Mouse (Mus musculus): ENCODE results near the gene Pum1. TPM values are rescaled to one million over a fixed set of nuclear protein-coding genes. Genes with fewer than 3 reads are reported as not detected.

Gene Pum1
- polyA plus RNA-seq, 1 experiment: 48.4 TPM

DNA sequence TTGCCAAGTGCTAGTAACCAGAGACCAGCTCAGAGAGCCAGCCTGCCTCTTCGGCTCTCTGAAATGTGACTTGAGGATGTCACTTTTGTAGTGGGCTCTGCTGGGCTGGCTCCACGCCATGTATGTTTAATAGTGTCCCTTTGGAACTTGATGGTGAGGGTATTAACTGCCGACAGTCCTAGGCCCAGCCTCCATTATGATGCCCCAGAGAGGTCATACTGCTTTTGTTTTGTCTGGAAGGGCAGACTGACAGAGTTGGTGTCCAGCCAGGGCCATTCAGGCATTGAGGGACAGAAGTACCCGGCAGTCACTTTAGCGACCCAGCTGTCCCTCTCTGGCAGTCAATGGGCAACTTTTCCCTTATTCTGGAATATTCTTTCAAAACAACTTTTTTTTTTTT lies 146.7 kb downstream of the Pum1 start:
- TF ChIP-seq POLR2A (IDR thresholded peaks at IDR 0.05; ENCODE audit: low read depth, low read length) (no peak), CTCF (IDR thresholded peaks at IDR 0.05; ENCODE audit: extremely low read depth, insufficient read length, insufficient replicate concordance, low read depth, low read length) (no peak)

DNA sequence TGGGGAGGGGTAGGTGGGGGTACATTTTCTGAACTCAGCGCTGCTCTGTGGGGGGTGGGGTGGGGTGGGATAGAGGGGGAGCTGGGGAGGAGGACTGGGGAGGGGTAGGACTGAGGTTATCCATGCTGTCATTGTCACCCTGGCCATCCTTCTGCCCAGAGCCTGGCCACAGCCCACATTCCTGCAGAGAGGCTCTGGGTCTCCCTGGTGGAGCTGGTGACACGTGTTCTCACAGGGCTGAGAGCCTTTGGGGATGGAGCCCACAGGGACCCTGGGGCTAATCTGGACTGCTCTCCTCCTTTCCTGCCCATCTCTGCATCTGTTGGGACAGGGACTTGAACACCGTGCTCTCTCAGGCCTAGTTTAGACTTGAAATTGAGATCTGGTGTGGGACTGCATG lies 147.7 kb downstream of the Pum1 start:
- no peak overlapping the region for H3K4me3 ChIP-seq (ENCODE audit: low read depth, low read length)
- H3K36me3 ChIP-seq (ENCODE audit: control insufficient read depth, insufficient read depth, low read length): no peaks in the 10 kb centered on the region

More for the DNA sequence above, 146.7 kb downstream of the Pum1 start:
- no peak overlapping the region for H3K4me3 ChIP-seq (ENCODE audit: low read depth, low read length)
- H3K27me3 ChIP-seq (ENCODE audit: control insufficient read depth, insufficient read depth, low read length): no peaks in the 10 kb centered on the region
- 73% methylated on average over 5 of the region's 5 CpGs for WGBS
- H3K36me3 ChIP-seq (ENCODE audit: control insufficient read depth, insufficient read depth, low read length): no peaks in the 10 kb centered on the region
- H3K27ac ChIP-seq (ENCODE audit: insufficient read depth, low read depth, low read length): no peak overlapping the region
- no peaks in the 10 kb centered on the region; the same call in 1 of the 2 replicates for H3K4me1 ChIP-seq (ENCODE audit: control insufficient read depth, insufficient read depth, insufficient read length, low read length)

DNA sequence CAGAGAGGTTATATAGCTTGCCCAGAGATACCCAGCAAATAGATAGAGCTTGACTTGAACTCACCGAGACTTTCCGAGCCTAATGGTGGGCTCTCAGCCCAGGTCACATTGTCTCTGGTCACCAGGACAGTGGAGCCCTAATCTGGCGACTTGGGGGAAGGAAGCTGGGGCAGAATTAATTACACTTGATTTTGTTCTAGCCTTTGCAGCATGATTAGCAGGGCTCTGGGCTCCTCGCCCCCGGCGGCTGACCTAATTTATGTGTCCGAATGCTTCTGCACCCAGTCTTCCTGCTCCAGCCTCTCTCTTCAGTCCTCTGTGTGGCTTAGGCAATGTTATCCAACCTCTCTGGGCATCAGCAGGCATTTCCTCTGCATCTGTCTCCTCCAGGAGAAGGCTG lies 148.3 kb downstream of the Pum1 start:
- H3K4me3 ChIP-seq (ENCODE audit: low read depth, low read length): no peak overlapping the region
- 71% methylated on average over 7 of the region's 7 CpGs for WGBS
- TF ChIP-seq CTCF (IDR thresholded peaks at IDR 0.05; ENCODE audit: extremely low read depth, insufficient read length, insufficient replicate concordance, low read depth, low read length): no peak
- TF ChIP-seq POLR2A (IDR thresholded peaks at IDR 0.05; ENCODE audit: low read depth, low read length): no peak
- no peaks in the 10 kb centered on the region; the same call in 1 of the 2 replicates for H3K4me1 ChIP-seq (ENCODE audit: control insufficient read depth, insufficient read depth, insufficient read length, low read length)
- no peaks in the 10 kb centered on the region for H3K36me3 ChIP-seq (ENCODE audit: control insufficient read depth, insufficient read depth, low read length)
- H3K27me3 ChIP-seq (ENCODE audit: control insufficient read depth, insufficient read depth, low read length): no peaks in the 10 kb centered on the region
- H3K27ac ChIP-seq (ENCODE audit: insufficient read depth, low read depth, low read length): no peak overlapping the region

More for the DNA sequence above, 147.7 kb downstream of the Pum1 start:
- 49% methylated on average over 2 of the region's 3 CpGs for WGBS
- Histone ChIP-seq H3K27ac (ENCODE audit: insufficient read depth, low read depth, low read length) (no peak overlapping the region), H3K4me1 (ENCODE audit: control insufficient read depth, insufficient read depth, insufficient read length, low read length) (no peaks in the 10 kb centered on the region; the same call in 1 of the 2 replicates), H3K27me3 (ENCODE audit: control insufficient read depth, insufficient read depth, low read length) (no peaks in the 10 kb centered on the region)
- TF ChIP-seq CTCF (IDR thresholded peaks at IDR 0.05; ENCODE audit: extremely low read depth, insufficient read length, insufficient replicate concordance, low read depth, low read length) (no peak), POLR2A (IDR thresholded peaks at IDR 0.05; ENCODE audit: low read depth, low read length) (no peak)

DNA sequence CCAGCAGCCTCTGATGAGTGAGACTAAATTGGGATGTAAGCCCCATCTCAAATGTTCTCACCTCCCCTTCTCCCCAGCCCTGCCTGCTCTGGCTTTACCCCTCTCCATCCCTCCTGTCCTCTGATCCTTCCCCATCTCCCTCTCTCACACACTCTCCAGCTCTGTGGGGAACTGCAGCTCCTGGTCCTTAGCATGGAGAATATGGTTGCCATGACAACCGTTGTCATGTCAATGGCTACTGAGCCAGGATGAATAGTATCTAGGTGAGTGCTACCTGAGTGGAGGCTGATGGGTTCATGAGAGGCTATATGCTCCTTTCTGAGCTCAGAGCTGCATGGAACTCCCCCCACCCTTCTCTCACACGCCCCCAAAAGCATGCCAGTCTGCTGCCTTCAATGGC lies 150.8 kb downstream of the Pum1 start:
- no peak overlapping the region for H3K4me3 ChIP-seq (ENCODE audit: low read depth, low read length)
- H3K36me3 ChIP-seq (ENCODE audit: control insufficient read depth, insufficient read depth, low read length): no peaks in the 10 kb centered on the region
- no peaks in the 10 kb centered on the region for H3K27me3 ChIP-seq (ENCODE audit: control insufficient read depth, insufficient read depth, low read length)
- no peaks in the 10 kb centered on the region; the same call in 1 of the 2 replicates for H3K4me1 ChIP-seq (ENCODE audit: control insufficient read depth, insufficient read depth, insufficient read length, low read length)
- 47% methylated on average over 2 of the region's 2 CpGs for WGBS
- TF ChIP-seq CTCF (IDR thresholded peaks at IDR 0.05; ENCODE audit: extremely low read depth, insufficient read length, insufficient replicate concordance, low read depth, low read length) (no peak), POLR2A (IDR thresholded peaks at IDR 0.05; ENCODE audit: low read depth, low read length) (no peak)
- H3K27ac ChIP-seq (ENCODE audit: insufficient read depth, low read depth, low read length): no peak overlapping the region

DNA sequence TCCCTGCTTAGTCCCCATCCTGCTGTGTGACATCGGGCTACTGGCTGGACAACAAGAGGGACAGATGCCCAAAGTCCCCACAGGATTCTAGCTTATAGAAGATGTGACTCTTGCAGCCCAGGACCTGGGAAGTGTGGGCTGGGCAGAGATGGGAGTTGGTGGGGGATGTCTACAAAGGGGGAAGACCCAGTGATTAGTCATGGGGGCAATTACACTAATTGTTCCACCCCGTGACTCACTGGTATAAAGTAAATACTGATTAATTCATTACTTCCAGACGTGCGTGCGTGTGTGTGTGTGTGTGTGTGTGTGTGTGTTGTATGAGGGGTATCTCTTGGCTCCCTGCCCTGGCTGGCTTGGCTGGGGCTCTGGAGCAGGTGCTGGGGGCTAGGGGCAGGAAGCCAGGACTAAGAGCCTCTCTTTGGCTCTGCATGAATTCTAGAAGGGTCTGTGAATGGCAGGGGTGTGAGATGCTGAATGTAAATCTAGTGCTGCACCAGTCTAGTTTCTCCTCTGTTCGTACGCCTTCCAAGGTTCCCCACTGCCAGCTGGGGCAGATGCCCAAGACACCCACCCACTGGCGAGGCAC lies 151.7 kb downstream of the Pum1 start:
- H3K27ac ChIP-seq (ENCODE audit: insufficient read depth, low read depth, low read length): no peak overlapping the region
- H3K27me3 ChIP-seq (ENCODE audit: control insufficient read depth, insufficient read depth, low read length): no peaks in the 10 kb centered on the region
- H3K36me3 ChIP-seq (ENCODE audit: control insufficient read depth, insufficient read depth, low read length): no peaks in the 10 kb centered on the region
- TF ChIP-seq CTCF (IDR thresholded peaks at IDR 0.05; ENCODE audit: extremely low read depth, insufficient read length, insufficient replicate concordance, low read depth, low read length) (no peak), POLR2A (IDR thresholded peaks at IDR 0.05; ENCODE audit: low read depth, low read length) (no peak)
- H3K4me3 ChIP-seq (ENCODE audit: low read depth, low read length): no peak overlapping the region
- no peaks in the 10 kb centered on the region for H3K4me1 ChIP-seq (ENCODE audit: control insufficient read depth, insufficient read depth, insufficient read length, low read length)
- WGBS: 46% methylated on average over 8 of the region's 8 CpGs

DNA sequence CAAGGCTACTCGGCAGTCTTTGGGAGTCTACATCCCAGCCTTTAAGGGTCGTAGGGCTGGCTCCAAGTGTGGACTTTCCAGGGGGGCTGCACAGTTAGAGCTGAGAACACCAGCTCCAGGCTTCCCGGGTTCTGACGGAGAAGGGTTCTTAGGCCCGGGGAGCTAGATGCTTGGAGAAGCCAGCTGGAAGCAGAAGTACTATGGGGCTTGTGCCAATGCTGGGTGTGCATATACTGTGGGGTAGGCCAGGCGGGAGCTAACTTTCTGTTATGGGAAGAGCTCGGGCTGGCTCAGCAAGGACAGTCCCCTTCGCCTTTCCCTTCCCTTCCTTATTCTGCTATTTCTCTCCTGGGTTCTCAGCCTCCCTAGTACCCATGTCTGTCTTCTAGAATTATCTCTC lies 152.7 kb downstream of the Pum1 start:
- Histone ChIP-seq H3K27me3 (ENCODE audit: control insufficient read depth, insufficient read depth, low read length) (no peaks in the 10 kb centered on the region), H3K4me3 (ENCODE audit: low read depth, low read length) (no peak overlapping the region), H3K27ac (ENCODE audit: insufficient read depth, low read depth, low read length) (no peak overlapping the region), H3K4me1 (ENCODE audit: control insufficient read depth, insufficient read depth, insufficient read length, low read length) (no peaks in the 10 kb centered on the region), H3K36me3 (ENCODE audit: control insufficient read depth, insufficient read depth, low read length) (no peaks in the 10 kb centered on the region)
- TF ChIP-seq CTCF (IDR thresholded peaks at IDR 0.05; ENCODE audit: extremely low read depth, insufficient read length, insufficient replicate concordance, low read depth, low read length) (no peak), POLR2A (IDR thresholded peaks at IDR 0.05; ENCODE audit: low read depth, low read length) (no peak)
- WGBS: 71% methylated on average over 8 of the region's 8 CpGs

DNA sequence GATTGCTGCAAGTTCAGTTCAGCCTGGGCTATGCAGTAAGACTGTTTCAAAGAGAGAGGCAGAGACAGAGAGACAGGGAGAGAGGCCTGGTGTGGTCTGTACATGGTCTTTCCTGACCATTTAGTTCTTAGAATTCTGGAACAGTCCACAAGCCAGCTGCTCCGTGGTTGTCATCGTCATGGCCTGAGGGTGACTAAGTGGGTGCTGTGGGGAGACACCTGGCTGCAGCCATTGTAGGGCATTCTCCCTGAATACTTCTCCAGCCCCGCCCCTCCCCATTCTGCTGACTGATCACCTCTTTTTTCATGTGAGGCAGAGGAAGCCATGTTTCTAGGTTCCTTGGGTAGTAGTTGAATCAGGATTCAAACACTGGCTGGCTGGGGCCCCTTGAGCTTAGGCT lies 156.7 kb downstream of the Pum1 start:
- Histone ChIP-seq H3K36me3 (ENCODE audit: control insufficient read depth, insufficient read depth, low read length) (no peaks in the 10 kb centered on the region), H3K4me1 (ENCODE audit: control insufficient read depth, insufficient read depth, insufficient read length, low read length) (no peaks in the 10 kb centered on the region), H3K27me3 (ENCODE audit: control insufficient read depth, insufficient read depth, low read length) (no peaks in the 10 kb centered on the region), H3K27ac (ENCODE audit: insufficient read depth, low read depth, low read length) (no peak overlapping the region), H3K4me3 (ENCODE audit: low read depth, low read length) (no peak overlapping the region)
- WGBS: 59% methylated on average over 3 of the region's 3 CpGs
- TF ChIP-seq POLR2A (IDR thresholded peaks at IDR 0.05; ENCODE audit: low read depth, low read length) (no peak), CTCF (IDR thresholded peaks at IDR 0.05; ENCODE audit: extremely low read depth, insufficient read length, insufficient replicate concordance, low read depth, low read length) (no peak)

Data from small intestine, adult 2 months (tissue).